Mouse (Mus musculus) thymus, adult 2 months (tissue): Measurements from ENCODE around the gene Slc39a1. TPM values are rescaled to one million over a fixed set of nuclear protein-coding genes. Genes with fewer than 3 reads are reported as not detected.
"Not testable (repeated sequence)": the region's sequence is repeated elsewhere in the genome, so short reads cannot be mapped to it uniquely, and the experiment has no call there.

Experiments used
- DNase-seq: peaks from one replicate; pipeline ENCODE4 v3.0.0; 2021
- H3K27ac ChIP-seq: fragments of 200-500 bp; 2 replicates; pipeline ENCODE4 v1.5.1; 2012; ENCODE audit warnings: low read length, control low read depth; ENCODE audit not compliant: control insufficient read depth, insufficient read depth
- H3K27me3 ChIP-seq: fragments of 200-500 bp; 2 replicates; pipeline ENCODE4 v1.6.1; 2012; ENCODE audit warnings: mild to moderate bottlenecking, low read length, moderate library complexity, mixed read lengths; ENCODE audit not compliant: control insufficient read depth, insufficient read depth
- H3K36me3 ChIP-seq: fragments of 200-500 bp; 2 replicates; pipeline ENCODE4 v1.6.1; 2012; ENCODE audit warnings: mild to moderate bottlenecking, low read length, moderate library complexity; ENCODE audit not compliant: control insufficient read depth, insufficient read depth
- H3K4me1 ChIP-seq: fragments of 200-500 bp; replicated peaks from 2 replicates; pipeline ENCODE4 v1.6.1; 2012; ENCODE audit warnings: low read length; ENCODE audit not compliant: control insufficient read depth, insufficient read depth
- H3K4me3 ChIP-seq: fragments of 200-500 bp; 2 replicates; pipeline ENCODE4 v1.5.1; 2012; ENCODE audit warnings: mild to moderate bottlenecking, low read length, control low read depth, moderate library complexity; ENCODE audit not compliant: control insufficient read depth, insufficient read depth
- CTCF ChIP-seq: fragments of 200-500 bp; IDR thresholded peaks from 2 replicates; pipeline ENCODE4 v1.5.1; 2012; ENCODE audit warnings: mild to moderate bottlenecking, control low read depth, low read length, moderate library complexity, borderline replicate concordance; ENCODE audit not compliant: control insufficient read depth, poor library complexity, insufficient read depth; ENCODE audit errors: extremely low read depth
- POLR2A ChIP-seq: fragments of 200-500 bp; IDR thresholded peaks from 2 replicates; pipeline ENCODE4 v1.6.1; 2012; ENCODE audit warnings: mild to moderate bottlenecking, low read length, control low read depth, moderate library complexity; ENCODE audit not compliant: control insufficient read depth, poor library complexity, insufficient read depth; ENCODE audit errors: extremely low read depth
- WGBS: fragments of 180-500 bp; shearing (Covaris S2); methylation state at CpG from one replicate; pipeline ENCODE4 v1.1.7; 2018; 5-methylcytosine and 5-hydroxymethylcytosine counted together
- polyA plus RNA-seq: library from polyadenylated mRNA; depleted of rRNA; stranded (reverse); fragments of >200 nt; gene quantifications from 2 replicates; pipeline ENCODE4 v1.2.3, GENCODE M21; 2012

Slc39a1 gene
- polyA plus RNA-seq, 1 experiment: 68.5 TPM

DNA sequence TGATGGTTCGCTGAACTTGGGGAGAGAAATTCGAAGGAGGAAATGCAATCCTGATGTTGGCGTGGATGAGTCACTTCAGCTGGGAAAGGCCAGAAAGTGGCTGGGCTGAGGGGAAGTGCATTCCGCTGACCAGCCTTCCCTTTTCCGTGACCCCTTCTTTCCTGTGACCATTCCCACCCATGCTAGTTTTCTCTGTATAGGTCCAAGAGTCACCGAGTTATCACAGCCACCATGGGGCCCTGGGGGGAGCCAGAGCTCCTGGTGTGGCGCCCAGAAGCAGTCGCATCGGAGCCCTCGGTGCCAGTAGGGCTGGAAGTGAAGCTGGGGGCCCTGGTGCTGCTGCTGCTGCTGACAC, 751 bp downstream of the Slc39a1 start:
- peak overlapping the region; percentile 47 for H3K27ac ChIP-seq
- no peaks in the 10 kb centered on the region for H3K27me3 ChIP-seq
- peak; percentile 30 for DNase-seq
- H3K4me3 ChIP-seq: peak overlapping the region; percentile 81
- no peaks in the 10 kb centered on the region for H3K36me3 ChIP-seq
- 6% methylated on average over 10 of the region's 10 CpGs for WGBS
- peaks cover 14% of the 10 kb centered on the region for H3K4me1 ChIP-seq
- TF ChIP-seq POLR2A (no peak), CTCF (no peak)

GRCm38 (mm10) chr3:90250791-90251190, 2.8 kb downstream of the Slc39a1 start:
- Histone ChIP-seq H3K4me3 (no peak overlapping the region), H3K36me3 (no peaks in the 10 kb centered on the region), H3K27me3 (no peaks in the 10 kb centered on the region), H3K4me1 (peaks cover 22% of the 10 kb centered on the region), H3K27ac (no peak overlapping the region)
- no peak for DNase-seq
- TF ChIP-seq CTCF: no peak
- no peak for TF ChIP-seq POLR2A
- WGBS: 93% methylated on average over 6 of the region's 6 CpGs

DNA sequence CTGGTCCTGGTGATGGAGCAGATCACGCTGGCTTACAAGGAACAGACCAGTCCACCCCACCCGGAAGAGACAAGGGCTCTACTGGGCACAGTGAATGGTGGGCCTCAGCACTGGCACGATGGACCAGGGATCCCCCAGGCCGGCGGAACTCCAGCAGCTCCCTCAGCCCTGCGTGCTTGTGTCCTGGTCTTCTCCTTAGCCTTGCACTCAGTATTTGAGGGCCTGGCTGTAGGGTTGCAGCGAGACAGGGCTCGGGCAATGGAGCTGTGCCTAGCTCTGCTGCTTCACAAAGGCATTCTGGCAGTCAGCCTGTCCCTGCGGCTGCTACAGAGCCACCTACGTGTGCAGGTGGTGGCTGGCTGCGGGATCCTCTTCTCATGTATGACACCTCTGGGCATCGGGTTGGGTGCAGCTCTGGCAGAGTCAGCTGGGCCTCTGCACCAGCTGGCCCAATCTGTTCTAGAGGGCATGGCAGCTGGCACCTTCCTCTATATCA, 3.8 kb downstream of the Slc39a1 start:
- not testable (repeated sequence) for H3K27ac ChIP-seq, H3K27me3 ChIP-seq, H3K36me3 ChIP-seq, H3K4me3 ChIP-seq, DNase-seq
- 93% methylated on average over 12 of the region's 12 CpGs for WGBS
- peaks cover 21% of the 10 kb centered on the region for H3K4me1 ChIP-seq

GRCm38 (mm10) chr3:90252659-90253058, 4.7 kb downstream of the Slc39a1 start:
- not testable (repeated sequence) for H3K36me3 ChIP-seq, H3K27me3 ChIP-seq, H3K4me3 ChIP-seq, H3K27ac ChIP-seq, DNase-seq
- peaks cover 19% of the 10 kb centered on the region for H3K4me1 ChIP-seq
- 98% methylated on average over 2 of the region's 2 CpGs for WGBS

GRCm38 (mm10) chr3:90253174-90253573, 5.2 kb downstream of the Slc39a1 start:
- H3K4me3 ChIP-seq, H3K27me3 ChIP-seq, H3K27ac ChIP-seq, H3K36me3 ChIP-seq, DNase-seq: not testable (repeated sequence)
- 81% methylated on average over 1 of the region's 1 CpGs for WGBS
- peaks cover 18% of the 10 kb centered on the region for H3K4me1 ChIP-seq

DNA sequence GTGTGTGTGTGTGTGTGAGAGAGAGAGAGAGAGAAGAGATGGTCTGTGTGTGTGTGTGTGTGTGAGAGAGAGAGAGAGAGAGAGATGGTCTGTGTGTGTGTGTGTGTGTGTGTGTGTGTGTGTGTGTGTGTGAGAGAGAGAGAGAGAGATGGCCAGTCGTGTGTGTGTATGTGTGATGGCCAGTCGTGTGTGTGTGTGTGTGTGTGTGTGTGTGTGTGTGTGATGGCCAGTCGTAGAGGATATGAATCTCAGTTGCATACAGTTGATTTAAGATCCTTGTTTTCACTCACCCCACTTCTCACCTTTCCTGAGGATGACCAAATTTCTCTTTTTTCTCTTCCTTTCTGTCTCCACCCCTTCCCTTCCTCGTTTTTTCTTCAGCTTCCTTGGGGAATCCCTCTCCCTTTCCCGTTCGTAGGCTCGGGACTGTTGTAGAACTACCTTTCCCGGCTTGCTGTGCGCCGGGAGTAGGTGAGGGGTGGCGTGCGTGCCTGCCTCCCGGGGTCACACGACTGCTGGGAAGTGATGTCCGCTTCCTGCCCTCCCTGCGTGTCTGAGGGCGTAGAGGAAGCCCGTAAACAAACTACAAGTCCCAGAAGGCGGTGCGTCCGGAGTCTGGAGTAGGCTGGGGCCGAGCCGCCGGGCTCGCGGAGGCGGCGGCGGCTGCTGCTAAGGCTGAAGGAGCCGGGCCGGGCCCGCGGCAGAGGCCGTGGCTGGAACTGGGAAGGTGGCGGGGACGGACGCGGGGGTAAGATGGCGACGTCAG, 5.9 kb downstream of the Slc39a1 start, which contains the start of gene Crtc2:
Gene Crtc2, plus strand, starts transcription at position 511 of the 766 bp plus-strand sequence.
- no peaks in the 10 kb centered on the region for H3K27me3 ChIP-seq
- peaks cover 9% of the 10 kb centered on the region for H3K36me3 ChIP-seq
- DNase-seq: peak; percentile 95
- H3K4me3 ChIP-seq: peak within 1 kb of the TSS; percentile 88
- TF ChIP-seq CTCF: peak; percentile 48; the same call in 1 of the 2 replicates
- peak; percentile 73 for TF ChIP-seq POLR2A
- H3K27ac ChIP-seq: 0 out of 2 replicates have a peak within 1 kb of the TSS, but pooled peaks have one; percentile 9
- WGBS: 1% methylated on average over 40 of the region's 40 CpGs
- H3K4me1 ChIP-seq: peaks cover 14% of the 10 kb centered on the region
